In the genomic region with DNA sequence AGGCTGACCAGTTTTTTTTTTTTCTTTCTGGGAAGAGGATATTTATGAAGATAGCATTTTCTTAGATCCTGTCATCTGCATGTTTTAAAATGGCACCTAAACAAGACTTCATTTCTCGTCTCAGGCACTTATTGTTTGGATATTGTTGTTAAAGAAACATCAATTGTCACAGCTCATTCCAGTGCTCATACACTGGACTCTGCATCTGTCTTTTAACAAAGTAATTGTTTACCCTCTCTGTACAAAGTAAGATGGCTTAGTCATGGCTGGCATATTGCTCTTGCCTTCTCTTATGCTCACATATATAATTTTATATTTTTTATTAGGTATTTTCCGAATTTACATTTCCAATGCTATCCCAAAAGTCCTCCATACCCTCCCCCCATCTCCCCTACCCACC, we compare ENCODE assay signal across 21 mouse cellular contexts.
DNase-seq lines count a peak whose midpoint lies in the region; ATAC-seq and TF ChIP-seq lines count a peak whose summit lies in the region.
"Had no signal": no experiment of that assay in that cellular context is flagged by ENCODE, and none has a peak within 500 bp of the region (broad histone marks: within the 10 kb centered on the region; RNA-seq: fewer than 3 reads in every experiment).

No protein-coding gene starts in this region.

- no peak overlapping the region for H3K4me2 ChIP-seq in lung, embryonic 14.5 days
- H3K4me2 ChIP-seq in lung, embryonic 15.5 days, result no peak overlapping the region
- H3K4me2 ChIP-seq in lung, embryonic 16.5 days (ENCODE audit: low read depth, low read length), result no peak overlapping the region

- DNase-seq in kidney, adult 2 months, result no peak
- no peak for DNase-seq in kidney, postnatal 14 days
- no peak for DNase-seq in lung, embryonic 14.5 days
- no peak for DNase-seq in lung, postnatal 25 days (ENCODE audit: low spot score)
- no peak for DNase-seq in lung, postnatal 14 days
- DNase-seq in lung, postnatal 10 days, result no peak
- DNase-seq: adrenal gland, adult 2 months; adrenal gland, adult 8-10 months; adrenal gland, postnatal 10 days; adrenal gland, postnatal 14 days; adrenal gland, postnatal 25 days; adrenal gland, postnatal 36 days; B cell, adult 2 months; cerebellum, adult 11 months had no signal

- TF ChIP-seq CTCF in kidney, adult 2 months (conservative IDR thresholded peaks at IDR 0.05; ENCODE audit: insufficient read depth, insufficient read length, low read depth, low read length), result no peak
- TF ChIP-seq CTCF in lung, embryonic 14.5 days (IDR thresholded peaks at IDR 0.05; ENCODE audit: low read depth), result no peak

- ATAC-seq in lung, embryonic 14.5 days (ENCODE audit: insufficient read depth), result peak; percentile 54; the same call in 1 of the 2 replicates
- ATAC-seq in lung, embryonic 15.5 days (ENCODE audit: borderline replicate concordance, extremely low read depth, low FRiP score, low TSS enrichment), result peak; percentile 55; the same call in 1 of the 2 replicates
- ATAC-seq in lung, embryonic 16.5 days (ENCODE audit: low read depth), result peak; percentile 61
- ATAC-seq: activated CD4-positive, CD25-positive, alpha-beta regulatory T cell, adult 4 months; CD4-positive, CD25-positive, alpha-beta regulatory T cell, adult 4 months; Patski had no signal

- no peak overlapping the region for H3K4me3 ChIP-seq in kidney, adult 2 months (ENCODE audit: insufficient read depth, low read depth, low read length)
- H3K4me3 ChIP-seq in lung, embryonic 14.5 days (ENCODE audit: low read depth, low read length), result no peak overlapping the region
- no peak overlapping the region for H3K4me3 ChIP-seq in lung, embryonic 15.5 days
- H3K4me3 ChIP-seq in lung, embryonic 16.5 days (ENCODE audit: low read length), result no peak overlapping the region

- H3K4me1 ChIP-seq in kidney, adult 2 months (ENCODE audit: control insufficient read depth, insufficient read depth, low read length), result no peaks in the 10 kb centered on the region
- no peaks in the 10 kb centered on the region for H3K4me1 ChIP-seq in lung, embryonic 14.5 days (ENCODE audit: insufficient read depth)
- H3K4me1 ChIP-seq in lung, embryonic 15.5 days, result no peaks in the 10 kb centered on the region
- H3K4me1 ChIP-seq in lung, embryonic 16.5 days (replicated peaks; ENCODE audit: control insufficient read depth, insufficient read depth, low read length), result no peaks in the 10 kb centered on the region

- H3K27ac ChIP-seq in kidney, adult 2 months (ENCODE audit: insufficient read depth, low read depth, low read length), result 0 out of 2 replicates have a peak overlapping the region, but pooled peaks have one; percentile 38
- H3K27ac ChIP-seq in lung, embryonic 14.5 days (ENCODE audit: low read depth), result no peak overlapping the region
- H3K27ac ChIP-seq in lung, embryonic 15.5 days, result no peak overlapping the region
- no peak overlapping the region for H3K27ac ChIP-seq in lung, embryonic 16.5 days (ENCODE audit: low read length)

- no peaks in the 10 kb centered on the region for H3K36me3 ChIP-seq in kidney, adult 2 months (ENCODE audit: control insufficient read depth, insufficient read depth, low read length)
- H3K36me3 ChIP-seq in lung, embryonic 14.5 days (ENCODE audit: insufficient read depth), result no peaks in the 10 kb centered on the region
- no peaks in the 10 kb centered on the region for H3K36me3 ChIP-seq in lung, embryonic 15.5 days
- no peaks in the 10 kb centered on the region for H3K36me3 ChIP-seq in lung, embryonic 16.5 days (ENCODE audit: control insufficient read depth, insufficient read depth, low read length)
- H3K36me3 ChIP-seq: G1E had no signal

- no peak for TF ChIP-seq POLR2A in kidney, adult 2 months (IDR thresholded peaks at IDR 0.05; ENCODE audit: low read depth, low read length)

- no peaks in the 10 kb centered on the region for H3K9me3 ChIP-seq in lung, embryonic 14.5 days (ENCODE audit: low read depth, low read length)
- H3K9me3 ChIP-seq in lung, embryonic 15.5 days, result no peaks in the 10 kb centered on the region
- H3K9me3 ChIP-seq in lung, embryonic 16.5 days (ENCODE audit: control insufficient read depth, low read length), result no peaks in the 10 kb centered on the region
- H3K9me3 ChIP-seq: G1E had no signal

- WGBS in kidney, adult 2 months, result 70% methylated on average over 2 of the region's 2 CpGs
- WGBS in lung, embryonic 14.5 days, result 49% methylated on average over 2 of the region's 2 CpGs
- 42% methylated on average over 2 of the region's 2 CpGs for WGBS in lung, embryonic 15.5 days
- 47% methylated on average over 2 of the region's 2 CpGs for WGBS in lung, embryonic 16.5 days

- H3K27me3 ChIP-seq in kidney, adult 2 months (replicated peaks; ENCODE audit: control insufficient read depth, insufficient read depth, low read length), result no peaks in the 10 kb centered on the region
- H3K27me3 ChIP-seq in lung, embryonic 14.5 days (ENCODE audit: insufficient read depth, low read length), result no peaks in the 10 kb centered on the region
- no peaks in the 10 kb centered on the region for H3K27me3 ChIP-seq in lung, embryonic 15.5 days
- no peaks in the 10 kb centered on the region for H3K27me3 ChIP-seq in lung, embryonic 16.5 days (ENCODE audit: control insufficient read depth, insufficient read depth, low read depth, low read length)
- H3K27me3 ChIP-seq: CH12.LX, Patski had no signal

- no peak overlapping the region for H3K9ac ChIP-seq in lung, embryonic 14.5 days
- no peak overlapping the region for H3K9ac ChIP-seq in lung, embryonic 15.5 days
- no peak overlapping the region for H3K9ac ChIP-seq in lung, embryonic 16.5 days (ENCODE audit: low read length)
